8 mouse cellular contexts compared by ENCODE assay signal in genomic region chr6:25690284-25690605, GRCm38 (mm10). TPM values are rescaled to one million over a fixed set of nuclear protein-coding genes. Genes with fewer than 3 reads are reported as not detected.
A peak's percentile ranks its signal among the peaks of the same experiment; 100 is the strongest.
DNase-seq lines count a peak whose midpoint lies in the region; ATAC-seq and TF ChIP-seq lines count a peak whose summit lies in the region.

No protein-coding gene starts in this region.

- H3K27ac ChIP-seq in lung, embryonic 15.5 days, result no peak overlapping the region
- H3K27ac ChIP-seq in heart, postnatal 0 days (ENCODE audit: low read depth), result no peak overlapping the region
- peak overlapping the region; percentile 48 for H3K27ac ChIP-seq in left cerebral cortex, adult 2 months

- no peak for TF ChIP-seq EP300 in heart, postnatal 0 days (IDR thresholded peaks at IDR 0.05; ENCODE audit: low read depth)

- H3K4me3 ChIP-seq in lung, embryonic 15.5 days, result peak overlapping the region; percentile 57
- peak overlapping the region; percentile 54 for H3K4me3 ChIP-seq in heart, postnatal 0 days (ENCODE audit: low read depth, low read length)
- peak overlapping the region; percentile 51 for H3K4me3 ChIP-seq in left cerebral cortex, adult 2 months
- peak overlapping the region; percentile 13 for H3K4me3 ChIP-seq in myocyte

- no peaks in the 10 kb centered on the region for H3K79me2 ChIP-seq in myocyte (ENCODE audit: control insufficient read depth, insufficient read depth)

- WGBS in lung, embryonic 15.5 days, result under 1% methylated on average over 5 of the region's 5 CpGs
- WGBS in heart, postnatal 0 days, result under 1% methylated on average over 5 of the region's 5 CpGs

- no peak for TF ChIP-seq CTCF in heart, postnatal 0 days (IDR thresholded peaks at IDR 0.05; ENCODE audit: low read depth)
- TF ChIP-seq CTCF in left cerebral cortex, adult 2 months (IDR thresholded peaks at IDR 0.05), result no peak

- no peak overlapping the region for H3ac ChIP-seq in myocyte (ENCODE audit: control insufficient read depth, insufficient read length)

- H3K9me3 ChIP-seq in lung, embryonic 15.5 days, result no peaks in the 10 kb centered on the region
- H3K9me3 ChIP-seq in heart, postnatal 0 days (replicated peaks; ENCODE audit: control insufficient read depth, low read length), result no peaks in the 10 kb centered on the region

- peak overlapping the region; percentile 44 for H3K9ac ChIP-seq in lung, embryonic 15.5 days
- H3K9ac ChIP-seq in heart, postnatal 0 days (replicated peaks; ENCODE audit: low read depth, low read length), result no peak overlapping the region

- ATAC-seq in lung, embryonic 15.5 days (ENCODE audit: borderline replicate concordance, extremely low read depth, low FRiP score, low TSS enrichment), result peak; percentile 41; the same call in 1 of the 2 replicates
- peak; percentile 42 for ATAC-seq in heart, postnatal 0 days (ENCODE audit: insufficient read depth, low read depth)

- intact Hi-C loops in left cerebral cortex, adult 2 months (cut with DNase I), result no loop called here

- no peaks in the 10 kb centered on the region for H3K36me3 ChIP-seq in lung, embryonic 15.5 days
- H3K36me3 ChIP-seq in heart, postnatal 0 days (replicated peaks; ENCODE audit: control insufficient read depth, insufficient read depth, low read length), result no peaks in the 10 kb centered on the region
- no peaks in the 10 kb centered on the region for H3K36me3 ChIP-seq in myocyte (ENCODE audit: control insufficient read depth, insufficient read depth)

- H3K4me1 ChIP-seq in lung, embryonic 15.5 days, result peaks cover 21% of the 10 kb centered on the region
- peaks cover 9% of the 10 kb centered on the region for H3K4me1 ChIP-seq in heart, postnatal 0 days (ENCODE audit: control insufficient read depth, insufficient read depth)

- H3K27me3 ChIP-seq in lung, embryonic 15.5 days, result peaks cover 15% of the 10 kb centered on the region
- peaks cover 17% of the 10 kb centered on the region for H3K27me3 ChIP-seq in heart, postnatal 0 days (ENCODE audit: control insufficient read depth, insufficient read depth, low read length)
- no peaks in the 10 kb centered on the region for H3K27me3 ChIP-seq in myocyte (ENCODE audit: control insufficient read depth, insufficient read depth, insufficient read length)

- no peak for TF ChIP-seq POLR2A in myocyte (IDR thresholded peaks at IDR 0.05; ENCODE audit: insufficient read length, low read depth)

- no peak for DNase-seq in lung, postnatal 36 days
- DNase-seq in brain, embryonic 18.5 days (ENCODE audit: low read depth, low spot score), result peak; percentile 54
- DNase-seq in heart, postnatal 0 days (ENCODE audit: low spot score), result no peak
- peak; percentile 40 to 45 for DNase-seq in left cerebral cortex, adult 2 months (ENCODE audit: extremely low spot score in 1 of 2, low spot score in 2 of 2)
- DNase-seq in thymus, postnatal 0 days (ENCODE audit: low spot score), result no peak
- DNase-seq in thymus, postnatal 25 days, result no peak

- peak overlapping the region; percentile 98 for H3K4me2 ChIP-seq in lung, embryonic 15.5 days
- H3K4me2 ChIP-seq in heart, postnatal 0 days (ENCODE audit: low read depth, low read length), result peak overlapping the region; percentile 96
- H3K4me2 ChIP-seq in myocyte (ENCODE audit: low read depth), result peak overlapping the region; percentile 72

TF ChIP-seq in myocyte, 11 proteins besides CTCF, POLR2A, EP300 and RAD21:
- TF ChIP-seq E2F4 (IDR thresholded peaks at IDR 0.05; ENCODE audit: insufficient read depth) (no peak), MAX (IDR thresholded peaks at IDR 0.05; ENCODE audit: low read depth) (no peak), USF1 (IDR thresholded peaks at IDR 0.05; ENCODE audit: low read depth) (no peak), REST (IDR thresholded peaks at IDR 0.05; ENCODE audit: insufficient read depth, insufficient read length) (no peak), SRF (IDR thresholded peaks at IDR 0.05; ENCODE audit: control insufficient read depth, insufficient read length, low read depth) (no peak), MYOG (IDR thresholded peaks at IDR 0.05; ENCODE audit: control insufficient read depth in 1 of 3, insufficient read depth in 1 of 3, insufficient read length in 2 of 3, low read depth in 2 of 3) (no peak), TCF12 (IDR thresholded peaks at IDR 0.05; ENCODE audit: insufficient read depth, poor library complexity, severe bottlenecking) (no peak), MYOD1 (IDR thresholded peaks at IDR 0.05; ENCODE audit: control insufficient read depth in 1 of 3, insufficient read length in 2 of 3, low read depth in 2 of 3) (no peak)

RNA-seq across cellular contexts. Expression of gene Gpr37, which starts 0.3 kb away (rescaled TPM):
- 0.49 and 0.61 TPM in 2 replicates for polyA plus RNA-seq in lung, embryonic 15.5 days (2015; fragmentation: Nextera tagmentation; extraction: Ambion mirVana)
- 0.27 TPM in 2 replicates for total RNA-seq in heart, postnatal 0 days (2014; rRNA removed; ENCODE audit: low replicate concordance)
- 0.29 and 0.44 TPM in 2 replicates for polyA plus RNA-seq in heart, postnatal 0 days (2015; fragmentation: Nextera tagmentation; extraction: Ambion mirVana)
- total RNA-seq in left cerebral cortex, adult 2 months (2021), result 10 to 100 TPM; 16.3 to 18.6 TPM
- 0.08 TPM for polyA plus RNA-seq in myocyte (2012; fragmentation: generic; extraction: Trizol)
- polyA plus RNA-seq in thymus, postnatal 0 days (2015; fragmentation: Nextera tagmentation; extraction: Ambion mirVana), result 0.33 and 0.35 TPM in 2 replicates

Comparison
In these comparisons a context has a peak if more than half of its experiments do, and no peak if none do; other contexts are left out.
1. DNase-seq: peak in brain, embryonic 18.5 days (single experiment) and left cerebral cortex, adult 2 months (2 of 2); none in lung, postnatal 36 days (single experiment), heart, postnatal 0 days (single experiment), thymus, postnatal 0 days (single experiment) and thymus, postnatal 25 days (single experiment).
2. Peak in every context shown above with its lines, with median percentiles within 50 percentile points of each other: H3K4me2 ChIP-seq and H3K4me3 ChIP-seq.